Mouse (Mus musculus) embryonic fibroblast, embryonic 13.5 days (primary cell): ENCODE results near the gene Eif4ebp2. TPM values are rescaled to one million over a fixed set of nuclear protein-coding genes. Genes with fewer than 3 reads are reported as not detected.

Experiments used
- H3K27ac ChIP-seq: 2 replicates; pipeline ENCODE4 v1.5.1; 2012; ENCODE audit warnings: low read length, control low read depth, inconsistent platforms; ENCODE audit not compliant: insufficient read depth
- H3K4me1 ChIP-seq: 2 replicates; pipeline ENCODE4 v1.6.1; 2011; ENCODE audit warnings: low read length; ENCODE audit not compliant: control insufficient read depth, insufficient read depth
- H3K4me3 ChIP-seq: 2 replicates; pipeline ENCODE4 v1.5.1; 2011; ENCODE audit warnings: mild to moderate bottlenecking, control low read depth, low read length; ENCODE audit not compliant: insufficient read depth
- CTCF ChIP-seq: IDR thresholded peaks from 2 replicates; pipeline ENCODE4 v1.5.1; 2011; ENCODE audit warnings: mild to moderate bottlenecking, control low read depth, low read length, moderate library complexity, borderline replicate concordance; ENCODE audit not compliant: insufficient read depth
- POLR2A ChIP-seq: IDR thresholded peaks from 2 replicates; pipeline ENCODE4 v1.6.1; 2011; ENCODE audit warnings: low read depth, mild to moderate bottlenecking, control low read depth, low read length, moderate library complexity
- polyA plus RNA-seq: library from polyadenylated mRNA; stranded (reverse); fragments of >200 nt; gene quantifications from 2 replicates; pipeline ENCODE4 v1.2.4, GENCODE M21; 2011; ENCODE audit warnings: low read depth; ENCODE audit not compliant: missing spikeins, insufficient read length

Eif4ebp2 gene
- polyA plus RNA-seq, 1 experiment = 68.9 TPM

GRCm38 (mm10) chr10:61484801-61485200, 32.3 kb upstream of the Eif4ebp2 start:
- Histone ChIP-seq H3K4me3 (no peak overlapping the region), H3K4me1 (no peaks in the 10 kb centered on the region), H3K27ac (no peak overlapping the region)
- no peak for TF ChIP-seq CTCF

- no peak overlapping the region for H3K27ac ChIP-seq
- no peaks in the 10 kb centered on the region for H3K4me1 ChIP-seq
- TF ChIP-seq CTCF (no peak), POLR2A (no peak)
- H3K4me3 ChIP-seq = no peak overlapping the region
These were observed 30.3 kb upstream of the Eif4ebp2 start for GRCm38 (mm10) chr10:61482771-61483170.

- TF ChIP-seq CTCF (no peak), POLR2A (no peak)
- no peak overlapping the region for H3K4me3 ChIP-seq
- no peak overlapping the region for H3K27ac ChIP-seq
These were observed 28.0 kb upstream of the Eif4ebp2 start for GRCm38 (mm10) chr10:61480488-61480887.

DNA sequence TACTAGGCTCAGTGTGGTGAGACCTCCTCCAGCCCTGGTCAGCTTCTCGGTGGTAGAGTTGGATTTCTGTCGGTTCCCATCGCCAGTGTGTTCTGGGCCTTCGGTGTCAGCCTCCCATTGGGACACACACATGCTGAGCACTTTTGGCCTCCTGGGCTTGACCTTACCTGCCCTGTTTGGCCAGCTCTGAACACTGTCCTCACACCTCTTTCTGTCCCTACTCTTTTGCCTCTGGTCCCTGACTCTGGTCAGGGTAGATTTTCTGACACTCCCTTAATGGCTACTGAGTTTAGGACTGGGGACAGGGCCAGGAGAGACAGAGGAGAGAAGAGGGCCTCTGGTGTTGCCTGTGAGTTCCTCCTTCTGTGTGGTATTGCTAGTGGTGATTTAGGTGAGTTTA, 27.5 kb upstream of the Eif4ebp2 start:
- Histone ChIP-seq H3K4me1 (no peaks in the 10 kb centered on the region), H3K27ac (no peak overlapping the region), H3K4me3 (no peak overlapping the region)
- TF ChIP-seq CTCF (no peak), POLR2A (no peak)

More at GRCm38 (mm10) chr10:61480488-61480887, 28.0 kb upstream of the Eif4ebp2 start:
- no peaks in the 10 kb centered on the region for H3K4me1 ChIP-seq

DNA sequence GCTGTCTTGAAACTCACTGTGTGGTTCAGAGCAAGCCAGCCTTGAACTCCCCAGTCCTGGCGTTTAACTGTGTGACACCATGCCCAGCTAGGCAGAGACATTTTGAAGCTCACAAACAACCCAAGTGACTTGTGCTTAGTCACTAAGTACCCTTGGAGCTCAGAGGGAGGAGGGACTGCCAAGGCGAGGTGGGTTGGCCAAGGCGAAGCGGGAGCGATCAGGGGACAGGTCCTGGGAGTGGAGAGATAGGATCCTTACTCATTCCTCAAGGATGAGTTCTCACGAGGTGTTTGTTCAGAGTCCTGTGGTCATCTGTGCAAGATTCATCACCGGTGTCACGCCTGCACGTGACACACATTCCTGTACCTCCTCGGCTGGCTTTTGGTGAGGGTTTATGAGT, 27.0 kb upstream of the Eif4ebp2 start:
- TF ChIP-seq POLR2A (no peak), CTCF (no peak)
- Histone ChIP-seq H3K27ac (no peak overlapping the region), H3K4me3 (no peak overlapping the region), H3K4me1 (no peaks in the 10 kb centered on the region)

- H3K4me3 ChIP-seq = peak overlapping the region; percentile 55
- no peak overlapping the region for H3K27ac ChIP-seq
- TF ChIP-seq CTCF (no peak), POLR2A (no peak)
- H3K4me1 ChIP-seq = no peaks in the 10 kb centered on the region
These were observed 24.1 kb upstream of the Eif4ebp2 start for GRCm38 (mm10) chr10:61476440-61477165.

DNA sequence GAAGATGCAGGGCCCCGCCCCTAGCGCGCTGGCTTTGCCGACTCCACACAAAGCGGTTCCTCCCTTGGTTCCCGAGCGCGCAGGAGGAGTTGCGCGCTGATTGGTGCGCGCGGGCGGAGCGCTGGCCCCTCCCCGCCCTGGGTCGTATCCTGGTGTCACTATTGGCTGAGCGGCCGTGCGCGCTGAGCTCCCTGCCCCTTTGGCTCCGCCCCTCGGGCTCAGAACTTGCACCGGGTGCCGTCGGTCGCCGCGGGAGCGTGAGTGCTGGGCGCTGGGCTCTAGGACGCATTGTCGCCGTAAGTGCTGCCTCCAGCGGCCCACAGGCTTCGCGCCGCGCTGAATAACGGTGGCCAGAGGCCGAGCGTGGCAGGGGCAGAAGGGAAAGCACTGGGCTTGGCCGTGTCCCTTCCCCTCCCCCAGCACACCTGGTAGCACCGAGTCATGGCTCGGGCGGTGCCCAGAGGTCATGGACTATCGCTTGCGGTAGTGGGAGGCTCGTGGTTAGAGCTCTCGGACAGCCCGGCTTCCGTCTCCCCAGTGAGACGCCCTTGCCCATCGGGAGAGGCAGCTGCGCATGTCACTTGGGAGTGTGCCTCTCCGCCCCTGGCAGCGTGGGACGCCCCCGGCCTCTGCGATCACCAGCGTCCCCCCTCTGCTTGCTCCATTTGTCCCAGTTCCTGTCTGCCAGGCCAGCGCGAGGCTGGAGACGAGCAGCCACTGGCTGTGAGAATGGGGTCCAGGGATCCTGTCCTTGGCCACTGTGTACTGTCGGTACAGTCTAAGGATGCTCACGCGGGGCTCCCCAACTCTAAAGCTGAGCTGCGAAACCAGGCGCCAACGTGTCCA, 23.4 kb upstream of the Eif4ebp2 start, which contains the start of gene Lrrc20:
Lrrc20 (plus strand) TSS at position 208 of the 846 bp plus-strand sequence.
- Histone ChIP-seq H3K4me3 (peak within 1 kb of the TSS; percentile 55), H3K4me1 (no peaks in the 10 kb centered on the region), H3K27ac (peak within 1 kb of the TSS; percentile 7; the same call in 1 of the 2 replicates)
- peak; percentile 86 for TF ChIP-seq POLR2A
- no peak for TF ChIP-seq CTCF

GRCm38 (mm10) chr10:61474344-61474743, 21.9 kb upstream of the Eif4ebp2 start:
- no peak for TF ChIP-seq CTCF
- no peak for TF ChIP-seq POLR2A
- Histone ChIP-seq H3K4me3 (no peak overlapping the region), H3K4me1 (no peaks in the 10 kb centered on the region), H3K27ac (no peak overlapping the region)

DNA sequence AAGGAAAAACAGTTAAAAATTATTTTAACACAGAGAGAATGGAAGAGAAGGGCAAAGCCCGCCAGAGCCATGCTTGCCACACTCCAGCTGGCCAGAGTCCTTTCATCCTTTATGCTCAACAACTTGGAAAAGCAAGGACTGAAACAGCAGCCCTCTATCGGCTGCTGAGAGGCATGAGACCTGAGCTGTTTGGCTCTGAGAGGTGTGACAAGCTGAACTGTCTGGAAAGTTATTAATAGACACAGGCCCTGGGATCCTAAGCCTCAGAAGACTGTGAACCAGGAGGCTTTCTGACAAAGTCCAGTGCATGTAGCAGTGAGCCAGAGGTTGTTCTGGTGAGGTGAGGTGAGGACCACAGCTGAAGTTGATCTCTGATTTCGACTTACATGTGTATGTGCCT, 21.2 kb upstream of the Eif4ebp2 start:
- Histone ChIP-seq H3K27ac (no peak overlapping the region), H3K4me1 (no peaks in the 10 kb centered on the region), H3K4me3 (no peak overlapping the region)
- no peak for TF ChIP-seq POLR2A
- TF ChIP-seq CTCF = no peak

DNA sequence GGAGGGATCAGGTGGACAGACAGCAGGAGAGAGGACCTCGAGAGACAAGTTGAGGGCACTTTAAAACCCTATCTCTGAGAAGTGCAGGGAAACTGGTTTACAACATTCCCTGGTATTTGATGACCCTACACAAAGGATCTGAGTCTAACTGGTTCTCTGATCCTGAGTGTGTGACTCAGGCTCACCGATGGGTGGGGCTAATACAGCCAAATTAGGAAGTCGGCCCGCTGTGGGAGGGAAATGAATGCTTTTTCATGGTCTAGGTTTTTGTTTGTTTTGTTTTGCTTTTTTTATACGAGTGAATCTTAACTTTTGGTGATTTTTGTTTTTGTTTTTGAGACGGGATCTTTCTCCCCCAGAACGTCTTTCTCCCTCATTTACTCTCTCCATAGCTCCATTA, 16.4 kb upstream of the Eif4ebp2 start:
- Histone ChIP-seq H3K4me3 (no peak overlapping the region), H3K27ac (no peak overlapping the region)
- no peak for TF ChIP-seq CTCF
- TF ChIP-seq POLR2A = no peak

More for the DNA sequence above, 16.4 kb upstream of the Eif4ebp2 start:
- H3K4me1 ChIP-seq = no peaks in the 10 kb centered on the region
